Mouse (Mus musculus): Measurements from ENCODE around the gene Colgalt2. TPM values are rescaled to one million over a fixed set of nuclear protein-coding genes. Genes with fewer than 3 reads are reported as not detected.

The Colgalt2 gene
- polyA plus RNA-seq, 1 experiment from 2014 or later: 1.3 TPM

GRCm38 (mm10) chr1:152457596-152457995 lies 58.0 kb downstream of the Colgalt2 start:
- H3K27ac ChIP-seq (ENCODE audit: low read depth, low read length): no peak overlapping the region
- 50% methylated on average over 5 of the region's 5 CpGs for WGBS
- no peak for ATAC-seq (ENCODE audit: low FRiP score, low TSS enrichment)

GRCm38 (mm10) chr1:152458996-152459395 lies 59.4 kb downstream of the Colgalt2 start:
- Histone ChIP-seq H3K9me3 (ENCODE audit: control insufficient read depth, low read length) (no peaks in the 10 kb centered on the region), H3K27ac (ENCODE audit: low read depth, low read length) (no peak overlapping the region), H3K36me3 (ENCODE audit: control insufficient read depth, insufficient read depth, low read length) (no peaks in the 10 kb centered on the region), H3K4me2 (replicated peaks; ENCODE audit: low read depth, low read length) (no peak overlapping the region), H3K9ac (ENCODE audit: low read depth, low read length) (no peak overlapping the region), H3K4me3 (ENCODE audit: low read length) (no peak overlapping the region), H3K27me3 (ENCODE audit: control insufficient read depth, insufficient read depth, low read length) (no peaks in the 10 kb centered on the region), H3K4me1 (ENCODE audit: control insufficient read depth, insufficient read depth, low read length) (no peaks in the 10 kb centered on the region)
- WGBS: 85% methylated on average over 7 of the region's 7 CpGs
- no peak for ATAC-seq (ENCODE audit: low FRiP score, low TSS enrichment)

More at GRCm38 (mm10) chr1:152457596-152457995, 58.0 kb downstream of the Colgalt2 start:
- no peak overlapping the region for H3K9ac ChIP-seq (ENCODE audit: low read depth, low read length)
- H3K4me2 ChIP-seq (replicated peaks; ENCODE audit: low read depth, low read length): no peak overlapping the region
- H3K9me3 ChIP-seq (ENCODE audit: control insufficient read depth, low read length): no peaks in the 10 kb centered on the region
- no peaks in the 10 kb centered on the region for H3K4me1 ChIP-seq (ENCODE audit: control insufficient read depth, insufficient read depth, low read length)
- no peaks in the 10 kb centered on the region for H3K36me3 ChIP-seq (ENCODE audit: control insufficient read depth, insufficient read depth, low read length)
- no peaks in the 10 kb centered on the region for H3K27me3 ChIP-seq (ENCODE audit: control insufficient read depth, insufficient read depth, low read length)
- no peak overlapping the region for H3K4me3 ChIP-seq (ENCODE audit: low read length)

- Histone ChIP-seq H3K27ac (ENCODE audit: low read depth, low read length) (no peak overlapping the region), H3K9ac (ENCODE audit: low read depth, low read length) (no peak overlapping the region), H3K27me3 (ENCODE audit: control insufficient read depth, insufficient read depth, low read length) (no peaks in the 10 kb centered on the region), H3K9me3 (ENCODE audit: control insufficient read depth, low read length) (no peaks in the 10 kb centered on the region), H3K4me1 (ENCODE audit: control insufficient read depth, insufficient read depth, low read length) (no peaks in the 10 kb centered on the region), H3K4me3 (ENCODE audit: low read length) (no peak overlapping the region), H3K4me2 (replicated peaks; ENCODE audit: low read depth, low read length) (no peak overlapping the region), H3K36me3 (ENCODE audit: control insufficient read depth, insufficient read depth, low read length) (no peaks in the 10 kb centered on the region)
- no peak for ATAC-seq (ENCODE audit: low FRiP score, low TSS enrichment)
- WGBS: 83% methylated on average over 3 of the region's 3 CpGs
These were observed 61.3 kb downstream of the Colgalt2 start for GRCm38 (mm10) chr1:152460931-152461330.

- Histone ChIP-seq H3K36me3 (ENCODE audit: control insufficient read depth, insufficient read depth, low read length) (no peaks in the 10 kb centered on the region), H3K9ac (ENCODE audit: low read depth, low read length) (no peak overlapping the region), H3K4me2 (replicated peaks; ENCODE audit: low read depth, low read length) (no peak overlapping the region), H3K27me3 (ENCODE audit: control insufficient read depth, insufficient read depth, low read length) (no peaks in the 10 kb centered on the region), H3K9me3 (ENCODE audit: control insufficient read depth, low read length) (no peaks in the 10 kb centered on the region), H3K4me1 (ENCODE audit: control insufficient read depth, insufficient read depth, low read length) (no peaks in the 10 kb centered on the region), H3K4me3 (ENCODE audit: low read length) (no peak overlapping the region), H3K27ac (ENCODE audit: low read depth, low read length) (no peak overlapping the region)
- WGBS: 57% methylated on average over 3 of the region's 3 CpGs
- ATAC-seq (ENCODE audit: low FRiP score, low TSS enrichment): 0 out of 2 replicates have a peak, but pooled peaks have one; percentile 35
These were observed 62.2 kb downstream of the Colgalt2 start for GRCm38 (mm10) chr1:152461814-152462213.

- Histone ChIP-seq H3K9ac (ENCODE audit: low read depth, low read length) (no peak overlapping the region), H3K27me3 (ENCODE audit: control insufficient read depth, insufficient read depth, low read length) (no peaks in the 10 kb centered on the region), H3K4me3 (ENCODE audit: low read length) (no peak overlapping the region), H3K9me3 (ENCODE audit: control insufficient read depth, low read length) (no peaks in the 10 kb centered on the region), H3K36me3 (ENCODE audit: control insufficient read depth, insufficient read depth, low read length) (no peaks in the 10 kb centered on the region), H3K4me2 (replicated peaks; ENCODE audit: low read depth, low read length) (no peak overlapping the region), H3K4me1 (ENCODE audit: control insufficient read depth, insufficient read depth, low read length) (no peaks in the 10 kb centered on the region), H3K27ac (ENCODE audit: low read depth, low read length) (0 out of 2 replicates have a peak overlapping the region, but pooled peaks have one; percentile 19)
- ATAC-seq (ENCODE audit: low FRiP score, low TSS enrichment): no peak
- WGBS: 77% methylated on average over 7 of the region's 7 CpGs
These were observed 62.7 kb downstream of the Colgalt2 start for GRCm38 (mm10) chr1:152462348-152462747.

- WGBS: 34% methylated on average over 3 of the region's 3 CpGs
- Histone ChIP-seq H3K36me3 (ENCODE audit: control insufficient read depth, insufficient read depth, low read length) (no peaks in the 10 kb centered on the region), H3K4me3 (ENCODE audit: low read length) (no peak overlapping the region), H3K9me3 (ENCODE audit: control insufficient read depth, low read length) (no peaks in the 10 kb centered on the region), H3K27me3 (ENCODE audit: control insufficient read depth, insufficient read depth, low read length) (no peaks in the 10 kb centered on the region), H3K9ac (ENCODE audit: low read depth, low read length) (no peak overlapping the region), H3K27ac (ENCODE audit: low read depth, low read length) (no peak overlapping the region), H3K4me1 (ENCODE audit: control insufficient read depth, insufficient read depth, low read length) (no peaks in the 10 kb centered on the region), H3K4me2 (replicated peaks; ENCODE audit: low read depth, low read length) (no peak overlapping the region)
- ATAC-seq (ENCODE audit: low FRiP score, low TSS enrichment): no peak
These were observed 66.7 kb downstream of the Colgalt2 start for GRCm38 (mm10) chr1:152466280-152466679.

GRCm38 (mm10) chr1:152468443-152468842 lies 68.8 kb downstream of the Colgalt2 start:
- ATAC-seq (ENCODE audit: low FRiP score, low TSS enrichment): no peak
- Histone ChIP-seq H3K4me3 (ENCODE audit: low read length) (no peak overlapping the region), H3K27me3 (ENCODE audit: control insufficient read depth, insufficient read depth, low read length) (no peaks in the 10 kb centered on the region), H3K4me2 (replicated peaks; ENCODE audit: low read depth, low read length) (no peak overlapping the region), H3K4me1 (ENCODE audit: control insufficient read depth, insufficient read depth, low read length) (no peaks in the 10 kb centered on the region), H3K27ac (ENCODE audit: low read depth, low read length) (no peak overlapping the region), H3K36me3 (ENCODE audit: control insufficient read depth, insufficient read depth, low read length) (no peaks in the 10 kb centered on the region), H3K9ac (ENCODE audit: low read depth, low read length) (no peak overlapping the region), H3K9me3 (ENCODE audit: control insufficient read depth, low read length) (no peaks in the 10 kb centered on the region)
- WGBS: 86% methylated on average over 9 of the region's 9 CpGs

- no peak for ATAC-seq (ENCODE audit: low FRiP score, low TSS enrichment)
- H3K4me1 ChIP-seq (ENCODE audit: control insufficient read depth, insufficient read depth, low read length): no peaks in the 10 kb centered on the region
- H3K27ac ChIP-seq (ENCODE audit: low read depth, low read length): no peak overlapping the region
- H3K9me3 ChIP-seq (ENCODE audit: control insufficient read depth, low read length): no peaks in the 10 kb centered on the region
- H3K4me2 ChIP-seq (replicated peaks; ENCODE audit: low read depth, low read length): no peak overlapping the region
- WGBS: 84% methylated on average over 4 of the region's 4 CpGs
- no peaks in the 10 kb centered on the region for H3K27me3 ChIP-seq (ENCODE audit: control insufficient read depth, insufficient read depth, low read length)
- H3K9ac ChIP-seq (ENCODE audit: low read depth, low read length): no peak overlapping the region
- no peak overlapping the region for H3K4me3 ChIP-seq (ENCODE audit: low read length)
- no peaks in the 10 kb centered on the region for H3K36me3 ChIP-seq (ENCODE audit: control insufficient read depth, insufficient read depth, low read length)
These were observed 76.5 kb downstream of the Colgalt2 start for GRCm38 (mm10) chr1:152476126-152476525.

- Histone ChIP-seq H3K9ac (ENCODE audit: low read depth, low read length) (no peak overlapping the region), H3K4me3 (ENCODE audit: low read length) (no peak overlapping the region), H3K4me2 (replicated peaks; ENCODE audit: low read depth, low read length) (no peak overlapping the region), H3K36me3 (ENCODE audit: control insufficient read depth, insufficient read depth, low read length) (no peaks in the 10 kb centered on the region), H3K27me3 (ENCODE audit: control insufficient read depth, insufficient read depth, low read length) (no peaks in the 10 kb centered on the region), H3K27ac (ENCODE audit: low read depth, low read length) (no peak overlapping the region), H3K4me1 (ENCODE audit: control insufficient read depth, insufficient read depth, low read length) (no peaks in the 10 kb centered on the region), H3K9me3 (ENCODE audit: control insufficient read depth, low read length) (no peaks in the 10 kb centered on the region)
- ATAC-seq (ENCODE audit: low FRiP score, low TSS enrichment): no peak
- WGBS: 96% methylated on average over 1 of the region's 1 CpGs
These were observed 91.2 kb downstream of the Colgalt2 start for GRCm38 (mm10) chr1:152490842-152491241.

All from kidney, embryonic 14.5 days (tissue).